Mouse (Mus musculus) frontal cortex, adult 2 months (tissue): ENCODE measurements at regions not wholly inside any gene's neighbourhood (a gene's known extent, or its start where the extent isn't known, plus 50 kb on each side); places are given as distances from the start of the nearest gene placed in this dataset.

Source experiments
- DNase-seq, 2 experiments: peaks; one replicate each; pipeline ENCODE4 v3.0.0; 2022; ENCODE audit warnings: low spot score in 1 of 2; ENCODE audit errors: extremely low spot score in 1 of 2

DNA sequence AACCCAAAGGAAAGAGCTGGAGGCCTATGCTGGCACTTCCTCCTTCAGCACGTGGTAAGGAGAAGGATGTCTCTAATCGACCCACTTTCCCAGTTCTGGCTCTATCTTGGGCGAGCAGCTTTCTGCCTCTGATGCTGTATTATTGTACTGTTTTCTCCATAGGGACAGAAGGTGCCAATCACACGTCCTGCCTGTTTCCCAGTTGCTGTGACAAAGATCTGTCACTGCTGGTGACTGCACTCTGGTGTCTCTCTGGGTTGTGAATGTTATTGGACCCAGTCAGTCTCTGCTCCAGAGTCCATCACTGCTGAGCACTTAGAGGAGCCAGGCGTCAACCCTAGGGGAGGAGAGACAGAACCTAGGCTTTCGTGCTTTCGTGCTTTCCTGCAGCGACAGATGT lies 216.0 kb downstream of the Hs3st3b1 start:
- no peak for DNase-seq

DNA sequence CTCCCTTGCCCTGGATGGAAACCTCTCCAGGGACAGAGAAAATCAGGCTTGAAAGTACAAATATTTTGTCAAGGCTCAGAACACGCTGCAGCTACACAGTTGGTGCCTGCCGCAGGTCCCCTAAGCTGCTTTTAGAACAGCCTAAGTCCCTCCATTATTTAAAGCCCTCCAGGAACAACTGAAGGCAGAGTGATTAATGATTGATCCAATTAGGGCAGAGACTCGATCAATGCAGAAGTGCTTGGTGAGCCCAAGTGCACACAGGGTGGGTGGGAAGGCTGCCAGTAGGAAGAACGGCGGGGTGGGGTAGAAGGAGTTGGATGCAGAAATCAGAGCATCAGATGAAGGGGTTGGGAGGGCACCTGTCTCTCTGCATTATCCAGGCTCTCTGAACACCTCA lies 215.0 kb downstream of the Hs3st3b1 start:
- no peak for DNase-seq

DNA sequence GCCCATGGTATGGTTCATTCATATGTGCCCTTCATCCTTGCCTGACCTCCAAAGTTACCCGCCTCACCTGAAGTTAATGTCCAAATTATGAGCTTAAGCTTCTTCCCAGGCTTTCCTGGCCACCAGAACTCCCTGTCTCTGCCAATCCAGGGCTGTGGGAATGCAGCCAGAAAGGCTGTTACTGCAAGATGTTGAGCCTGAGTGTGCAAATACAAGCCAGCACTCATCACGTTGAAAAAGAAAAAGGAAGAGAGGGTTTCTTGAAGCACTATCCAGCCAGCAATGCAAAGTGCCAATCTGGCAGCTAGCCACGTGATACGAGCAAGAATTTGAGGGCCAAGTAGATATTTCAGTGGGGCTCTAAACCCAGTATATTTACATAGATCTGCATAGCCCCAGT lies 213.7 kb downstream of the Hs3st3b1 start:
- DNase-seq, result peak in 1 of 2 experiments; percentile 33

DNA sequence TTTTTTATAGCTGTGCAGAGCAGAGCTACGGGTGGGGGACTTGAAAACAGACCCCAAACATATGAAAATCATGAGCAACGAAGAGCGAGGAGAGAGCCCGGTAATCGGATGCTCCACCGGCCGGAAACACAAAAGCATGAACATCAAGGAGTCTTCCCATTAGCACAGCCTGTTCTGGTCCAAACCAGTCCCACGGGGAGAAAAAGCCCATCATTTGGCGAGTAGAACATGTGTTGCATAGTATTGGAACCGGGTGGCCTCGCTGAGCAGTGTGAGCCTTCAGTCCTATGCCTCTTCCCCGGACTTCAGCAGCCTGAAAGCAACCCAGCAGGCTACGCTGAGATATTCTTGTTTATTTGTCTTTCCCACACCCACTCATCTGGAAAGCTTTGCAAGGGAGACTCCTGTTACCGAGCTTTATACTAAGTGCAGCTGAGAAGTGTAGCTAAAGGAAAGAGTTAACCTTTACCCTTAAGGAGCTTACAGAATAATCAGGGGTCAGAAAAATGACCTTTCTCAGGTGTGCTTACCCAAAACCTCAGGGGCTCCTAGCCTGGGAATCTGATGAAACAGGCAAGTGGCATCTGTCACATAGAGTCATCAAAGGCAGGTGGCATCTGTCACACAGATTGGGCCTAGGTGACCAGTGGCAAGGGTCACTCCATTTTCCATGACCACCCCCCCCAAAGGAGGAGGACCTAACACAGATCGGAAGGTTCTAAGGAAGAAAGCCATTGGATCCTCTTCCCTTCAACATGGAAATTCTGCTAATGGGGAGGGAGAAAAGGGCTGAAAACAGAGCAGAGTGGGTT lies 209.8 kb downstream of the Hs3st3b1 start:
- no peak for DNase-seq

DNA sequence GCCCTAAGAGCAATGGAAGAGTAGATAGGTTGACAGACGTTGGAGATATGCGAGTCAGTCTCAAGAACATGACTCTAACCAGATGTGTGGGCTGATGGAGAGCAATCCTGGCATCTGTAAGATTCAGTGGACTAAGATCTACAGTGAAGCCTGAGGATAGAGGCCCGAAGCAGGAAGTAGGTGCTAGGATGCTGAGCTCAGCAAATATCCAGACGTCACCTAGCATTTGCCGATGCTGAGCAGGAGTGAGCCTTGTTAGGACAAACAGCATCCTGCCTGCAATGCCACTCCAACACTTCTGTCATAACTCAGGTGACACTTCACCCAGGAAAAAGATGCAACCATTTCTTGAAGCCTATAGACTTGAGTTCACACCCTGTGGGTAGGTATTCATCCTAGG lies 199.8 kb downstream of the Hs3st3b1 start:
- no peak for DNase-seq

DNA sequence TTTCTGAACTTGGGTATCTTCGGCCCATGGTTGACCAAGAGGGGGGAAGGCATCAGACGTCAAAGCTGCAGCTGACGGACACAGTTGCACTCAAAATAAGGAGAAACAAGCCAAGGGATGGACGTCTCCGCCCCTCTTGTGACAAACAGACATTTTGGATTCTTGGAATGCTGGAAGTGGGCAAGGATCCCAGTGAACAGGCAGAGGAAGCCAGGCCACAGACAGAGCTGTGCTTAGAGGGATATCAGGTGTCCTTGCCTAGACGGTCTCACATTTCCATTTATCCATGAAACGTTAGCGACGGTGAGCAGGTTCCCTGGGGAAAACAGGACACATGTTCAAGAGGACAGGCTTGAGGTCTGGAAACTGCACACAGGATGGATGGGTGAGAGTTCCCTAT lies 191.2 kb downstream of the Hs3st3b1 start:
- DNase-seq, result no peak

DNA sequence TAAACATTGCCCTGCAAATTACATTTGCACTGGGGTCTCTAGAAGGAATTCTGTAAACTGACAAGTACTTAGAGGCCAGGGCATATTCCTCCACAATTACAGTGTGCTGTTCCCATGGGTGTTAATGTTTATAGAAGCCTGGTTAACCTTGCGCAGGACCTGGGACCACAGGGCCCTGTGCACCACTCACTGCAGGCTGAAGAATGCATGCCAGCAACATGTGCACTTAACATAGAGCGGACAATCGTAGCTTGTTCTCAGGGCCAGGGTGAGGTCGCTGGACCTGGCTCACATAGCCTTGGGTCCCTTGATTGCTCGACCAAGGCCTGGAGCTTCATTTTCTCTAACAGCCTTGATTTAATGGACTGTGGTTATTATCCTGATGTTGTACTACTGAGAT lies 168.8 kb downstream of the Hs3st3b1 start:
- DNase-seq, result no peak

DNA sequence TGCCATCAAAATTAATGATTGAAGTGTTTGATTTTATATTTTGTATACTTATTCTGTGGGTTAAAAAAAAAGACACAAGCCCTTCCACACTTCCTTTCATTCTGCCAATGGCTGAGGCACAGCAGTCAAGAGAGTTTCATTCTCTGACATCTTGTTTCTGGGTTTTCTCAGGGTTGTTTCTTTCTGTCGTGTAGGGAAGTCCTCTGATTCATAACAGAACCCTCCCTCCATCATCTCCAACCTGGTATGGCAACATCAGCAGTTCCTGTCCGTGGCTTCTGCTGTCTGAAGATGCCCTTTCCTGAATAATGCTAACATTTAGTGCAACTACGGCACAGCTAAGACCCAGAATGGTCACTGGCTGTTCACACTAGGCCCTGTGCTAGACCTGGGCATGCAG lies 167.3 kb downstream of the Hs3st3b1 start:
- no peak for DNase-seq

DNA sequence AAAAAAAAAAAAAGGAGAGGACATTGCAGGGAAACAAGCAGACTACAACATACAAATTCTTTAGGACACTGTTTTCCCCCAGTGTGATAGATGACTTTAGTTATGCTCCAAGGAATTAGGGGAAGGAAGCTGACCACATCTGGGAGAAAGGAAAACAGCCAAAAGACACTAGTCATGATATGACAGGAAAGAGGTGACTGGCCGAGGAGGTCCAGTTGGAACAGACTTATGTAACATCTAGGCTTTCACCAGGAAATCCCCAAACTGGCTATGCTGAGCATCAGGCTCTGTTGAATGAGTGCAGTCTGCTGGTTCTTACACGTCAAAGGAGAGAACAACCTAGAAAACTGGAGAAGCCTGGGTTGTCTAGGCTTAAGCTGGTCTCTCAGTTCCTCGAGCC lies 163.8 kb downstream of the Hs3st3b1 start:
- DNase-seq, result no peak

DNA sequence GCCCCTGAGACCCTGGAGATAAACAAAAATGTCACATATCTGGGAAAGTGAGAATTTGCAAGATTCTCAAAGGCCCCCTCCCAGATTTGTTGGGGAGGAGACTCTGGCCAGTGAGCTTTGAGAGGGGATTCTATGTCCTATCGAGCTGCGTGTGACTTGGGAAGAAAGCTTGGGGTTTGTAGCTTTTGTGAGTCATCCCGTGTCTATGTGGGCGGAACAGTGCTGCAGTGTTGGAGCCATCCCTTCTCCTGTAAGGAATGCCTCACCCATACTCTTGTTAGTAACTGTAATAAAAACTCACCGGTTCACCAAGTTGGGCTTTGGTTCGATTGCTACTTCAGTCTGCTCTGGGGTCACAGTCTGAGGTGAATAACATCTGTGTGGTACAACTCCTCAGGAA lies 160.5 kb downstream of the Hs3st3b1 start:
- peak; percentile 7 to 69 for DNase-seq

DNA sequence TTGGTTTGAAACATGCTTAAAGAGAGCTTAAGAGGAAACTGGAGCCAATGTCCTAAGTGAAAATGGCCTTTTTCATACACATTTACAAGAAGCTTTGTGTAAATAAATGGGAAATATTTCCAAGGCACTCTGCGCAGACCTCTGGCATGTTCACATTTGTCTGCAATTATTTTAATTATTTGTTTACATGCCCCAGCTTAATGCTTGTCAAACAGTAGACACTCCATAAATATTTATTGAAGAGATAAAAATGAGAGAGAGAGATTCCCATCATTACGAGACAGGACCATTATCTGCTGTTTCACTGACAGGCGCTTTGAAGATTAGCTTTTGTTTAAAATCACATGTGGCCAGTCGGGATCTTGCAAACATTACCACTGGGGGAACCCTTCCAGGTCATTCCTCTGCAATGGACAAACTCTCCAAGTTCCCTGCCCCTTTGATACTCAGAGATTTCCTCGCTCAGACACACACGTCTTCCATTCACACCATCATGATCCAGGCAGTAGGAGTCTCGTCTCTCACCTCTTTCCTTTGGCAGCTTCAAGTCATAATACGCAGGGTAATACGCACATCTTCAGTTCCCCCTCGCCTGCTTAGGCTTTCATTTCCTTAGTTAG lies 154.3 kb downstream of the Hs3st3b1 start:
- DNase-seq, result no peak

DNA sequence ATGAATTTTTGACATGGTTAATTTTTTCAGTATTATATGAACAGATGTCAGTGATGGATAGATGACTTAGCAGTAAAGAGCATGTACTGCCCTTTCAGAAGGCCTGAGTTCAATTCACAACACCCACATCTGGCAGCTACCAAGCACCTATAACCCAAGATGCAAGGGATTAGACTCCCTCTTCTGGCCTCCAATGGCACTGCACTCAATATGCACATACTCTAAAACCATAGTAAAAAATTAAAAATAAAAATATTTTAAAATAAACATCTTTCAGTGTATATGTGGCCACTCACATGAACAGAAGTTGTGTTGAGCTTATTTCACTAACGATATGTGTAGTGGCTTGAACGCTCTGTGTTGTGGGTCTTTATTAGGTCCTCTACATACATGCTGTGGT lies 152.4 kb downstream of the Hs3st3b1 start:
- DNase-seq, result no peak

DNA sequence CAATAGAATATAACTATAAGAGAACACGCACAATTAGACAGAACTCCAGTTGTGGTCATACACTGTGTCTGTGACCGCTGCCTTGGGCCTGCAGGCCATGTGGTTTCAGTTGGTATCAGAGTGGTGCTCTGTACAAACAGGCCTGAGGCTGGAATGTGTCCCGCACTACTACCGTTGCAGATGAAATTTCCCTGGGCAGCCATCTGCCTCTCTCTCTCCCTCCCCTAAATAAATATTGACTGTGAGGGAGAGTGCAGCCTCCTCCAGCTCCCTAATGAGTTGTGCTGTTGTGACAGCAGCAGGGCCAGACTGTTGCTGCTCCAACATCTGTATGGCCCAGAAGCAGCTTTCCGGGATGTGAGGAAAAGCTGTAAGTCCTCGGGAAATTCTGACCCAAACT lies 146.7 kb downstream of the Hs3st3b1 start:
- no peak for DNase-seq

DNA sequence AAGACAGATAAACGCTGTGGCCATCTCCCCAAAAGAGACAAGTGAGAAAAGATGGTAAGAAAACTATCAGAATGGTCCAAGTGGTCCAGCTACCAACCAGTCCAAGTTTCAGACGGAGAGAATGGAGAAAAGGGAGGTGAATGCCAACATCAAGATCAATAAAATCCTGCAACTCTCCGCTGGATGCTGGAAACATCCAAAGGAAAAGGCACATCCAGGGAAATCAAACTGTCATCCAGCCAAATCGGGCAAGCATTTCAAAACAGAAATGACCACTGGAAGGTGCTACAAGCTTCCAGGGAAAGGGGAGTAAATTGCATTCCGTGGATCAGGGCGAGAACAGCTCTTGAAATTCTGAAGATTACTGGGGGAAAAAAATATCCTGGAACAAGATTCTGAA lies 142.7 kb downstream of the Hs3st3b1 start:
- DNase-seq, result no peak

DNA sequence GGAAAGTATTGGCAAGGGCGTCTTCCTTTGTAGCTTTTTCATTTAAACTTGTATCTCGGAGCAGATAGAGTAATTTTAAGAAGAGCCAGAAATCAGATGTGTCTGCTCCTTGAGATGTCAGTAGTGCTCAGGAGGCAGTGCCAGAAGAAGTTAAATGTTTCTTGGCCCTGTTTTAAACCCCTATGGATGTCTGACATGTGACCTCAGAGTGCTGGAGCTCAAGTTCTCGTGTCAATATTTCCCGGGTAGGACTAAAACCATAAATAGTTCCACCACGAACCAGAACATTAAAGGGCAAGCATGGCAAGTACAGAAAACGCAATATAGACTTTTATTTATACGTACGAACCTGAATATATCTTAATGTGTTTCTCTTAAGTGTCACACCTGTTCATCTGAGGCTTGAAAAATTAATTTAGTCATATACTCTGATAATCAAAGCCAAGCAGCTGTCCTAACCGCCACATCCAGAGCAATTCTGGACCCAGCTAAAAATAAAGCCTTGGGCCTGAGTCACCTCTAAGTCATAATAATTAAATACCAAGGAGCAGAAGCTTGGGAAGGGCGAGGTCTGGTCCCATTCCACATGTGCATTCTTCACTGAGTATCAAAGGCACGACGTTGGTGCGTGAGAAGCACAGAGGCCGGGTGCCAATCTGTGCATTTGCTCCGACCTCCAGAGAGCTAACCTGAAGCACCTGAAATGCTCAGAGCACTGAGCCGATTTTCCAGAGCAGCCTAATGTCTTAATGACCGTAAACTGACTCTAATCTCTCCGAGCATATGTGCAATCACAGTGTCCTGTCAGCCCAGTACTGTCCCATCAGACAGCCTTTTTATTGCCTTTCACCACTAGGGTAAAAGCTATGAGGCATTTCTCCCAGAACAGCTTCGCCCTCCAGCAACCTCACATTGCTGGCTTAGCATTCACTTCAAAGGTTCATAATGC lies 139.8 kb downstream of the Hs3st3b1 start:
- no peak for DNase-seq

DNA sequence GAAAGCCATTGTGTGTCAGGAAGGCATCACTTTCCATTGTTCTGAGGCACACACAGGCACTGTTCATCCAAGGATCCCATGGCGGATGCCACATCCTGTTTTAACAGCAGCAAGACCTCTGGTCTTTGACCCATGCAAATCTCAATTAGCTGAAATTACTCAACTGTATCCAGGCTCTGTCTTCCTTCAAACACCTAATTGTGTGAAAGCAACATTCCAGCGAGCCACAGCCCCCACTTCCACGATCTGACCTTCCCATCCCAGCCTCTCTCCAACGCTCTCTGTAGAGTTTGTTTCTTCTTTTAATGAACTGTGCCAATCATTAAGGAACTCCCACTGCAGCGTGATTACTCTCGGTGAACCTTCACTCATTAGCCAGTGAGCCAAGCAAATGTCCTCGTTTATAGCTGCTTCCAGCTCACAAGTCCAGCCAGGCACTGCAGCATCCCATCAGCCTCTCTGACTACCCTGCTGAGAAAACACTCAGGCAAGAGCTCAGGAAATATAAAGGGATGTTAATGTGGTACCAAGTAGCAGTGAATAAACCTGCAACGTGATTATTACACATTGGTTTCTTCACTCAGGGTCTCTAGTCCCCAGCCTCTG lies 136.7 kb downstream of the Hs3st3b1 start:
- no peak for DNase-seq

DNA sequence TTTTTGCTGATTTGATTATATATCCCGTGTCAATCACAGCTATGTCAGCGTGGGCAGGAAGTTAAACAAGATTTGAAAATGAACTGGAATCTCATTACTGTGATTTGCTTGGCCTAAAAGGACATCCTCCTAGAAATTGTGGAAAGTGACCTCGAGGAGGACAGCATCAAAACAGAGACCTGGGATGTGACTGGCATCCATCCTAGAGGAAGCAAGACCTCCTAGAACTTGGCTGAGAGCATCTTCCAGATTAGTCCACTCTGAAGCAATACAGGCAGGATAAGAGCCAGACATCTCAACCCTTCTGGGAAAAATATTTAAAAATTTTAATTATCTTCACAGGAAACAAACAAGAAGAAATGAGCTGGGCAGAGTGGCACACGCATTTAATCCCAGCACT lies 136.1 kb downstream of the Hs3st3b1 start:
- DNase-seq, result no peak

DNA sequence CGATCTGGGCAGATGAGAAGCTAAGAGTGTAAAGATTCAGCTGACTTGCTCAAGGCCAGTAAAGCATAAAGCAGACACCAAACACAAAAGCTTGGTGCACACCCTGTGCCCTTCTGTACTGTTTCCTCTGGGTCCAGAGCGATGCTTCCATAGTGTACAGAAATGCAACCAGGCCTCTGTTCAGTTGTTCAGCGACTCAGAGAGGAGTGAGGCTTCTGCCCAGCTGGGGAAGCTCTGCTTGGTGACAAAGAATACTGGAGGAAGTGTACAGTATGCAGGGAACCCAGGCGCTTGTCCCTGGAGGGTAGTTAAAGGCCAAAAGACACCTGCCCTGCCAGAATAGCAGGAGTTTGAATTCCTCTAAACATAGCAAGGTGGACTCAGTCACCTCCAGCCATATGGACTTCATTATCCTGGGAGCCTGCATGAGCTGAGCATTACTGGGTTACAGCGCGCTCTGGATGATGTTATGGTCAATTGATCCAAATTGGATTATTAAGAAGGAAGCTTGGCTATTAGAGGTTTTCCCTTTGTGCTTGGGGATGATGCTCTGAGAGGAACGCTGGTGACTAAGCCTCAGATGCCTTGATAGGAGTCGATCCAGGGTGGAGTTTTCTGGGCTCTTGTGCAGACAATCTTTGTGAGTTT lies 132.5 kb downstream of the Hs3st3b1 start:
- no peak for DNase-seq

DNA sequence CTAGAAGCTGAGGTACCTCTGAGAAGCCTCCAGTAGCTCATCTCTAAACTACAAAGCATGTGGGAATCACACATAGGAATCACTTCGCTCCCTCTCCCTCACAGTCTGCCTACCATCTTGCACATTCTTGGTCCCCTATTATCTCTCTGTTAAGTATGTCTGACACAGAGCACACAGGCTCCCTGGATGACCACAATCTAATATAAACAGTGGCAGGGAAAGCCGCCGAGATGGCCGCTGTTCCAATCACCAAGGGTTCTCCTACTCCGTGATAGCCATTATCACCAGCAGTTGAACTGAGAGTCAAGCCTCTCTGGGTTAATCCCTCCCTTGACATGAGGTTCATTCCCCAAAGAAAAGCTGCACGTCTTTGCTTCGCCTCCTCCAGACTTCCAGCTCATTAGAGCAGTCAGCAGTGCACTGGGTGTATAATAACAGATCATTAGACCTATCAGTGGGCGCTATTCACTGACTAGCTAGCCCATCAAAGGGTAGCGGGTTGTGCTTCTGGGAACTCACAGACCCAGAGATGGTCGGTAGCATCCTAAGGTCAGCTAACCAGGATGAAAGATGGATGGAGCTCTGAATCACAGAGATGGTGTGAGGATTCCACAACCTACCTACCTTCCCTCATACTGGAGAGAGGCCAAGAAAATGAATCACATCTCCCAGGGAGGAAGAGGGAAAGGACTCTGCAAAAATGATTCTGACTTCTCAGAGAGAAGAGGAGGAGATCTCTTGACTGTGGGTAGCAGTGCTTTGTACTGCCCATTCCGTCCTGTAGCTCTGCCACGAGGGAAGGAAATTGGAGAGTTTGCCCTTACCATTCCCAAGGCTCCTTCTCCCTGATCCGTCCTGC lies 130.9 kb downstream of the Hs3st3b1 start:
- DNase-seq, result peak in 1 of 2 experiments; percentile 57
